Mouse (Mus musculus) E14TG2a.4 (cell line): ENCODE results near the gene Gm30191.
A peak's percentile ranks its signal among the peaks of the same experiment; 100 is the strongest.
"Not testable (repeated sequence)": the region's sequence is repeated elsewhere in the genome, so short reads cannot be mapped to it uniquely, and the experiment has no call there.

ENCODE experiments used
- H3K27me3 ChIP-seq: 2 replicates; pipeline ENCODE4 v1.6.1; 2014; ENCODE audit warnings: low read length, control low read depth; ENCODE audit not compliant: insufficient read depth
- H3K36me3 ChIP-seq: 2 replicates; pipeline ENCODE4 v1.6.1; 2014; ENCODE audit warnings: low read length, control low read depth; ENCODE audit not compliant: insufficient read depth
- H3K4me1 ChIP-seq: replicated peaks from 2 replicates; pipeline ENCODE4 v1.6.1; 2014; ENCODE audit warnings: low read depth, low read length, control low read depth
- H3K4me3 ChIP-seq: replicated peaks from 2 replicates; pipeline ENCODE4 v1.5.1; 2014; ENCODE audit warnings: mild to moderate bottlenecking, low read length
- H3K9me3 ChIP-seq: 2 replicates; pipeline ENCODE4 v1.6.1; 2014; ENCODE audit warnings: low read length, control low read depth
- CTCF ChIP-seq: conservative IDR thresholded peaks from 2 replicates; pipeline ENCODE4 v1.5.1; 2014; ENCODE audit warnings: low read length
- NANOG ChIP-seq: IDR thresholded peaks from 2 replicates; pipeline ENCODE4 v1.6.1; 2014; ENCODE audit warnings: borderline replicate concordance, low read length, mixed read lengths
- POU5F1 ChIP-seq: IDR thresholded peaks from 2 replicates; pipeline ENCODE4 v1.6.1; 2014; ENCODE audit warnings: low read length, borderline replicate concordance

The Gm30191 gene

DNA sequence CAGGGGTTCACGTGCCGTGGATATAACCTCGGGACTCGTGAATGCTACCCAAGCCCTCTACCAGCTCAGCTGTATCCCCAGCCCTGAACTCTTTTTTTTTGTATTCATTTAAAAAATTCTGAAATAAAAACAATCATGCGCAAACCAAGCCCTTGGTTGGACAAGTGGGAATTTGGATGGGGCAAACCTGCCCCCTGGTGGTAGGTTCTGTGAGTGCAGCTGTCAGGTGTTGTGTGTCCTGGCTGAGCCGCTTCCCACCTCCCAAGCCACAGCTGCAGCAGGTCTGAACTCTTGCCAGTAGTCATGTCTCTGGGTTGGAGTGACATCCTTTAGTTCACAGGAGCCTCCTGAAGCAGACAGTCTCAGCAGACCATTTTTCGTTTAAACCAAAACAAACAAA is 45.3 kb downstream of the Gm30191 start:
- H3K4me1 ChIP-seq: peaks cover 30% of the 10 kb centered on the region
- H3K36me3 ChIP-seq: no peaks in the 10 kb centered on the region
- 0 out of 2 replicates have a peak, but pooled peaks cover 7% of the 10 kb centered on the region for H3K27me3 ChIP-seq
- H3K9me3 ChIP-seq: peaks cover 3% of the 10 kb centered on the region; the same call in 1 of the 2 replicates
- TF ChIP-seq POU5F1 (no peak), NANOG (no peak), CTCF (peak; percentile 31; the same call in 1 of the 2 replicates)
- H3K4me3 ChIP-seq: no peak overlapping the region

- Histone ChIP-seq H3K27me3 (0 out of 2 replicates have a peak, but pooled peaks cover 7% of the 10 kb centered on the region), H3K4me1 (peaks cover 29% of the 10 kb centered on the region), H3K36me3 (no peaks in the 10 kb centered on the region), H3K4me3 (no peak overlapping the region), H3K9me3 (peaks cover 3% of the 10 kb centered on the region; the same call in 1 of the 2 replicates)
- TF ChIP-seq NANOG (no peak), POU5F1 (no peak), CTCF (no peak)
Observed at GRCm38 (mm10) chr4:134293061-134293691, 46.4 kb downstream of the Gm30191 start.

DNA sequence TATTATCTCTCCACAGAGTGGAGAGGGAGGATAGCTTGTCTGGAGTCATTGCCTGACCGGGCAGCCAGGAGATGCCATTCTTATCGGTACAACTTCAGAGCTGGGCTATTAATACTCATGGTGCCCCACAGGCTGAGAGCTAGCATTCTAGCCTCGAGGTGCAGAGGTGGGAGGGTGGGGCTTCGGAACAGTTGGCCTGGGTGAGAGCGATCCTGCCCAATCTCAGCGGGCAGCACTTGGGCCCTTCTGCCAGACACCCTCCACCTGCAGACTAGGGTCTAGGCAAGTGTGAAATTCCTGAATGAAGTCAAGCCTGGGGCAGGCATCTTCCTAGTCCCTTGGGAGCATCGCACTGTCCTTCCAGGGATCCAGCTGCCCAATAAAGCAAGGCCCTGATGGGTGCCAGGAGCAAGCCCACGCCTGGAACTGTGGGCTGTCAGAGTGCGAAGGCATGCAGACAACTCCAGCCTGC is 47.0 kb downstream of the Gm30191 start:
- Histone ChIP-seq H3K27me3 (0 out of 2 replicates have a peak, but pooled peaks cover 7% of the 10 kb centered on the region), H3K4me3 (no peak overlapping the region), H3K9me3 (peaks cover 3% of the 10 kb centered on the region; the same call in 1 of the 2 replicates), H3K4me1 (peaks cover 24% of the 10 kb centered on the region), H3K36me3 (no peaks in the 10 kb centered on the region)
- no peak for TF ChIP-seq NANOG
- no peak for TF ChIP-seq CTCF
- no peak for TF ChIP-seq POU5F1

- not testable (repeated sequence) for H3K36me3 ChIP-seq, H3K27me3 ChIP-seq, H3K4me3 ChIP-seq, H3K9me3 ChIP-seq
- H3K4me1 ChIP-seq: peaks cover 27% of the 10 kb centered on the region
Observed at GRCm38 (mm10) chr4:134296096-134296495, 49.4 kb downstream of the Gm30191 start.

GRCm38 (mm10) chr4:134296523-134296922 is 49.8 kb downstream of the Gm30191 start:
- Histone ChIP-seq H3K9me3 (peaks cover 3% of the 10 kb centered on the region; the same call in 1 of the 2 replicates), H3K4me3 (no peak overlapping the region), H3K4me1 (peaks cover 30% of the 10 kb centered on the region), H3K27me3 (0 out of 2 replicates have a peak, but pooled peaks cover 7% of the 10 kb centered on the region), H3K36me3 (no peaks in the 10 kb centered on the region)
- TF ChIP-seq NANOG (no peak), POU5F1 (no peak), CTCF (peak; percentile 43)

DNA sequence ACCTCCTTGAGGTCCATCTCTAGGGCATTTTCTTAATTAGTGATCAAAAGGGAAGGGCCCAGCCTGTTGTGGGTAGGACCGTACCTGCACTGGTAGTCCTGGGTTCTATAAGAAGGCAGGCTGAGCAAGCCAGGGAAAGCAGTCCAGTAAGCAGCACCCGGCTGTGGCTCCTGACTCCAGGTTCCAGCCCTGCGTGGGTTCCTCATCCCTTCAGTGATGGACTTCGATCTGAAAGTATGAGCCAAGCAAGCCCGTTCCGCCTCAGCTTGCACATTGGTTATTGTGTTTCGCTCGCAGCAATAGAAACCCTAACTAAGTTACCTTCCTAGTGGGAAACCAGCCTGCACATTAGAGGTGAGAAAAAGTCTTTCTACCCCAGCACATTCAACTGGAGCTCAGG is 50.6 kb downstream of the Gm30191 start:
- H3K36me3 ChIP-seq: no peaks in the 10 kb centered on the region
- TF ChIP-seq NANOG: no peak
- no peak for TF ChIP-seq POU5F1
- no peak for TF ChIP-seq CTCF
- H3K27me3 ChIP-seq: 0 out of 2 replicates have a peak, but pooled peaks cover 7% of the 10 kb centered on the region
- no peak overlapping the region for H3K4me3 ChIP-seq
- H3K9me3 ChIP-seq: peaks cover 3% of the 10 kb centered on the region; the same call in 1 of the 2 replicates
- H3K4me1 ChIP-seq: peaks cover 35% of the 10 kb centered on the region

DNA sequence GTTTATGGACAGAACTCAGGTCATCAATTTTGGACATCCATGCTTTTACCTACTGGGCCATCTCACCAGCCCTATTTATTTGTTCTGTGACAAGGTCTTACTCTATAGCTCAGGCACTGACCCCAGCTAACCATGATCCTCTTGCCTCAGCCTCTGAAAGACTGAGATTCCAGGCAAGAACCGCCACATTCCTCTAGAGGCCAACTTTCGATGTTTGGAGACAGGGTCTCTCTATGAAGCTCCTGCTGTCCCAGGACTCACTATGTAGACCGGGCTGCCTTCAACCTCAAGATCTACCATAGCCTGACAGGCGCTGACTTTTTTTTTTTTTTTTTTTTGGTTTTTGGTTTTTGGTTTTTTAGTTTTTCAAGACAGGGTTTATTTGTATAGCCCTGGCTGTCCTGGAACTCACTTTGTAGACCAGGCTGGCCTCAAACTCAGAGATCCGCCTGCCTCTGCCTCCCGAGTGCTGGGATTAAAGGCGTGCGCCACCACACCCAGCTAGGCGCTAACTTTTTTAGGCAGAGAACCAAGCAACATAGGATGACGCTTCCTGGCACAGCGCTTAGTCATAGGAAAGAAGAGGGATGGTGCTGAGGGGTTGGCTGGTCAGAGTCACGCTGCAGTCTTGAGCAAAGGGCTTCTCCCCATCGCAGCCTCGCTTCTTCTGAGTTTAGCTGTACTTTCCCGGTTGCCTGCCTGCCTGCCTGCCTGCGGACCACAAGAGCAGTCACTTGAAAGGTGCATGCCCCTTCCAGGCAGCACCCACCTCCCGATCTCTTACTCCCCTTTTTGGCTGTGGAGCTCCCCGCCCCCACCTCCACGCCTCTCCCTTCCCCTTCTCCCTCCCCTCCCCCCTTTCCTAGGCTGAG is 52.1 kb downstream of the Gm30191 start:
- Histone ChIP-seq H3K9me3 (peaks cover 3% of the 10 kb centered on the region; the same call in 1 of the 2 replicates), H3K36me3 (no peaks in the 10 kb centered on the region), H3K4me1 (peaks cover 30% of the 10 kb centered on the region), H3K27me3 (0 out of 2 replicates have a peak, but pooled peaks cover under 1% of the 10 kb centered on the region), H3K4me3 (0 out of 2 replicates have a peak overlapping the region, but pooled peaks have one; percentile 35)
- TF ChIP-seq NANOG (no peak), CTCF (no peak), POU5F1 (no peak)

DNA sequence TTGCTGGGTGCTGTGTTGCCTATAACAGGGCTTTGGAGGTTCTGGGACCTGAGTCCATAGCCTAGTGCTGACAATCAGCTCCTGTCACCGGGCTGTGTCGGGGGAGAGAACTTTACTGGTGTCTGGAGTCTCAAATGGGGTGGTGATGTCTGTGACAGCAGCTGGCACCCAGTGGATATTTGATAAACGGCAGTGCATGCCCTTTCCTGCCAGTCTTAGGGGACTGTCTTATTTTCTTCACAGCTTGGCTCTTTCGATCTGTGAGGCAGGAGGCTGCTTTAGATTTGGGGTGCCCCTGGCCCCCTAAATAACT is 52.7 kb downstream of the Gm30191 start:
- no peak overlapping the region for H3K4me3 ChIP-seq
- TF ChIP-seq CTCF: no peak
- TF ChIP-seq POU5F1: no peak
- no peak for TF ChIP-seq NANOG
- peaks cover 29% of the 10 kb centered on the region for H3K4me1 ChIP-seq
- no peaks in the 10 kb centered on the region for H3K36me3 ChIP-seq
- no peaks in the 10 kb centered on the region for H3K27me3 ChIP-seq
- H3K9me3 ChIP-seq: peaks cover 3% of the 10 kb centered on the region; the same call in 1 of the 2 replicates
